Mouse (Mus musculus): ENCODE results near the gene Tlx2.
A peak's percentile ranks its signal among the peaks of the same experiment; 100 is the strongest.

- peak; percentile 73; the same call in 1 of the 2 replicates for TF ChIP-seq POLR2A (IDR thresholded peaks at IDR 0.05; ENCODE audit: low read depth, low read length)
- TF ChIP-seq MYC (IDR thresholded peaks at IDR 0.05; ENCODE audit: low read depth, low read length): no peak
- TF ChIP-seq CTCF (conservative IDR thresholded peaks at IDR 0.05 in 1 of 2, IDR thresholded peaks at IDR 0.05 in 1 of 2; ENCODE audit: low read depth in 2 of 2, low read length in 2 of 2): no peak
- TF ChIP-seq MAFK (IDR thresholded peaks at IDR 0.05; ENCODE audit: insufficient replicate concordance, low read length): peak; percentile 94
- no peak for TF ChIP-seq RAD21 (IDR thresholded peaks at IDR 0.05; ENCODE audit: low read depth, low read length)
Measured at GRCm38 (mm10) chr6:83033249-83034185, 36.6 kb downstream of the Tlx2 start, which contains the start of the genes Dok1 and Loxl3.

All from CH12.LX (cell line).